Mouse (Mus musculus) CH12.LX (cell line): Measurements from ENCODE around the gene Jmy.

Experiments used
- CHD1 ChIP-seq: IDR thresholded peaks from 2 replicates; pipeline ENCODE4 v1.6.1; 2012; ENCODE audit warnings: low read depth, low read length, improper control_type of control experiment, inconsistent platforms
- CTCF ChIP-seq, 2 experiments: IDR thresholded peaks in 1 of 2; conservative IDR thresholded peaks in 1 of 2; 2 replicates each; pipeline ENCODE4 v1.5.1; 2011 to 2012; ENCODE audit warnings: low read depth in 2 of 2, low read length in 2 of 2, improper control_type of control experiment in 1 of 2, inconsistent platforms in 1 of 2, mild to moderate bottlenecking in 1 of 2, moderate library complexity in 1 of 2
- EP300 ChIP-seq: IDR thresholded peaks from 2 replicates; pipeline ENCODE4 v1.6.1; 2011; ENCODE audit warnings: low read length, improper control_type of control experiment
- JUND ChIP-seq: conservative IDR thresholded peaks from 2 replicates; pipeline ENCODE4 v1.6.1; 2011; ENCODE audit warnings: low read depth, low read length, improper control_type of control experiment
- MAFK ChIP-seq: IDR thresholded peaks from 2 replicates; pipeline ENCODE4 v1.6.1; 2011; ENCODE audit warnings: low read length, improper control_type of control experiment; ENCODE audit not compliant: insufficient replicate concordance
- POLR2A ChIP-seq: IDR thresholded peaks from 2 replicates; pipeline ENCODE4 v1.6.1; 2011; ENCODE audit warnings: low read depth, mild to moderate bottlenecking, improper control_type of control experiment, low read length
- USF1 ChIP-seq: IDR thresholded peaks from 2 replicates; pipeline ENCODE4 v1.6.1; 2014; ENCODE audit warnings: low read depth, mild to moderate bottlenecking, inconsistent platforms, low read length, improper control_type of control experiment
- USF2 ChIP-seq: conservative IDR thresholded peaks from 2 replicates; pipeline ENCODE4 v1.6.1; 2011; ENCODE audit warnings: low read depth, low read length, improper control_type of control experiment

GRCm38 (mm10) chr13:93429205-93429604 lies 70.4 kb downstream of the Jmy start:
- TF ChIP-seq EP300 (no peak), CTCF (conservative IDR thresholded peaks at IDR 0.05 in 1 of 2, IDR thresholded peaks at IDR 0.05 in 1 of 2; ENCODE audit: low read depth in 2 of 2, low read length in 2 of 2) (no peak), MAFK (no peak), JUND (no peak), POLR2A (no peak), USF2 (no peak), CHD1 (no peak), USF1 (no peak)
